Mouse (Mus musculus) liver, postnatal 0 days (tissue): Measurements from ENCODE around the gene Gpr35.

Experiments used
- CTCF ChIP-seq: sonication (generic); IDR thresholded peaks from 2 replicates; pipeline ENCODE4 v1.5.1; 2016; ENCODE audit warnings: antibody characterized with exemption, low read depth
- EP300 ChIP-seq: IDR thresholded peaks from 2 replicates; pipeline ENCODE4 v1.6.1; 2016; ENCODE audit warnings: antibody characterized with exemption, low read depth, mild to moderate bottlenecking

- TF ChIP-seq EP300, result no peak
- TF ChIP-seq CTCF, result no peak
Measured at GRCm38 (mm10) chr1:92992214-92992855, 41.7 kb downstream of the Gpr35 start.
